Mouse (Mus musculus) cerebellum, adult 8-10 months (tissue): ENCODE measurements around the gene Pdzk1ip1.

Source experiments
- DNase-seq: peaks from one replicate; pipeline ENCODE4 v3.0.0; 2022

The Pdzk1ip1 gene

GRCm38 (mm10) chr4:115124713-115125112, 36.2 kb downstream of the Pdzk1ip1 start:
- no peak for DNase-seq

- DNase-seq, result no peak
Observed at GRCm38 (mm10) chr4:115133085-115133484, 44.6 kb downstream of the Pdzk1ip1 start.

- DNase-seq, result peak; percentile 73
Observed at GRCm38 (mm10) chr4:115133621-115134295, 45.2 kb downstream of the Pdzk1ip1 start, which contains the start of gene Cyp4x1. Gene Cyp4x1, minus strand, starts transcription at chr4:115134281.

- peak; percentile 36 for DNase-seq
Observed at GRCm38 (mm10) chr4:115134296-115134630, 45.8 kb downstream of the Pdzk1ip1 start.
